Mouse (Mus musculus) heart, postnatal 0 days (tissue): Measurements from ENCODE around the gene Chmp5. TPM values are rescaled to one million over a fixed set of nuclear protein-coding genes. Genes with fewer than 3 reads are reported as not detected.
"Not testable (repeated sequence)": the region's sequence is repeated elsewhere in the genome, so short reads cannot be mapped to it uniquely, and the experiment has no call there.

Experiments used
- ATAC-seq: fragments of 200-750 bp; cut with Nextera tagmentation; 2 replicates; pipeline ENCODE4 v1.8.0; 2017; ENCODE audit warnings: low read depth, moderate number of reproducible peaks, moderate library complexity; ENCODE audit not compliant: insufficient read depth
- DNase-seq: peaks from one replicate; pipeline ENCODE4 v3.0.0-alpha.2; 2016; ENCODE audit warnings: low spot score
- H3K27ac ChIP-seq: fragments of 300-500 bp; sonication (generic); 2 replicates; pipeline ENCODE4 v1.5.1; 2014; ENCODE audit warnings: low read depth, mild to moderate bottlenecking
- H3K27me3 ChIP-seq: fragments of 300-500 bp; sonication (generic); 2 replicates; pipeline ENCODE4 v1.6.1; 2014; ENCODE audit warnings: low read length, mixed read lengths; ENCODE audit not compliant: control insufficient read depth, insufficient read depth
- H3K36me3 ChIP-seq: fragments of 300-500 bp; sonication (generic); replicated peaks from 2 replicates; pipeline ENCODE4 v1.6.1; 2014; ENCODE audit warnings: low read length, mixed read lengths; ENCODE audit not compliant: control insufficient read depth, insufficient read depth
- H3K4me1 ChIP-seq: fragments of 300-500 bp; sonication (generic); 2 replicates; pipeline ENCODE4 v1.6.1; 2014; ENCODE audit warnings: antibody characterized with exemption; ENCODE audit not compliant: control insufficient read depth, insufficient read depth
- H3K4me2 ChIP-seq: fragments of 300-500 bp; sonication (generic); 2 replicates; pipeline ENCODE4 v1.6.1; 2014; ENCODE audit warnings: low read depth, mild to moderate bottlenecking, low read length, moderate library complexity
- H3K4me3 ChIP-seq: fragments of 300-500 bp; sonication (generic); 2 replicates; pipeline ENCODE4 v1.5.1; 2014; ENCODE audit warnings: low read depth, low read length
- H3K9ac ChIP-seq: fragments of 300-500 bp; sonication (generic); replicated peaks from 2 replicates; pipeline ENCODE4 v1.6.1; 2014; ENCODE audit warnings: low read depth, low read length, mixed read lengths
- H3K9me3 ChIP-seq: fragments of 300-500 bp; sonication (generic); replicated peaks from 2 replicates; pipeline ENCODE4 v1.6.1; 2016; ENCODE audit warnings: low read length; ENCODE audit not compliant: control insufficient read depth
- CTCF ChIP-seq: IDR thresholded peaks from 2 replicates; pipeline ENCODE4 v1.5.1; 2016; ENCODE audit warnings: antibody characterized with exemption, control low read depth, low read depth
- EP300 ChIP-seq: IDR thresholded peaks from 2 replicates; pipeline ENCODE4 v1.6.1; 2016; ENCODE audit warnings: antibody characterized with exemption, low read depth
- WGBS: fragments of 180-500 bp; shearing (Covaris S2); extraction: QIAGEN DNeasy Blood & Tissue Kit; methylation state at CpG from one replicate; pipeline ENCODE4 v1.1.7; 2014; 5-methylcytosine and 5-hydroxymethylcytosine counted together
- polyA plus RNA-seq: library from polyadenylated mRNA; unstranded; fragments of >200 nt; fragmentation: Nextera tagmentation; extraction: Ambion mirVana; gene quantifications from 2 replicates; pipeline ENCODE4 v1.2.1, GENCODE M21; 2015
- total RNA-seq: library from RNA; depleted of rRNA; stranded (reverse); fragments of >200 nt; gene quantifications from 2 replicates; pipeline ENCODE4 v1.2.3, GENCODE M21; 2014; ENCODE audit warnings: low replicate concordance

Gene Chmp5
- total and polyA plus RNA-seq, 2 experiments from 2014 or later: 17.7 to 72.3 TPM

DNA sequence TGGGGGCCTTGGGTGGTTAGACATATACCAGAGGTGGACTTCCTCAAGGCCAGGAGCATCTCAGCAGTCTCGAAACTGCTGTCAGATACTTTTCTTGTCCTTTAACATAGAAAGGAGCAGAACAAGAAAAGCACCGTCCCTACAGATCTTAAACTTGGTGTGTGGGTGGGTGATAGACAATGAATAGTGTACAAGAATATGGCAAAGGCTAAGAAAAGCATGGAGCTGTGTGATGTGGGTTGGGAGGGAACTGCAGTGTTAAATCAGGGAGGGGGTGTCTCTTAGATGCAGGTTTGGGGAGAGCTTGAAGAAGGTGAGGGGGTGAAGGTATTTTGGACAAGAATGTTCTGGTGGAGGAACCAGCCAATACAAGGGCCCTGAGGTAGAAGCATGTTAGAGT, 27.6 kb upstream of the Chmp5 start:
- no peaks in the 10 kb centered on the region for H3K9me3 ChIP-seq
- WGBS: 71% methylated on average over 2 of the region's 2 CpGs
- ATAC-seq (no peak), DNase-seq (no peak)
- TF ChIP-seq CTCF (no peak), EP300 (no peak)
- H3K27ac ChIP-seq: 0 out of 2 replicates have a peak overlapping the region, but pooled peaks have one; percentile 52
- H3K4me1 ChIP-seq: peaks cover 14% of the 10 kb centered on the region; the same call in 1 of the 2 replicates
- H3K9ac ChIP-seq: no peak overlapping the region
- no peaks in the 10 kb centered on the region for H3K36me3 ChIP-seq
- H3K27me3 ChIP-seq: no peaks in the 10 kb centered on the region
- no peak overlapping the region for H3K4me2 ChIP-seq
- no peak overlapping the region for H3K4me3 ChIP-seq

DNA sequence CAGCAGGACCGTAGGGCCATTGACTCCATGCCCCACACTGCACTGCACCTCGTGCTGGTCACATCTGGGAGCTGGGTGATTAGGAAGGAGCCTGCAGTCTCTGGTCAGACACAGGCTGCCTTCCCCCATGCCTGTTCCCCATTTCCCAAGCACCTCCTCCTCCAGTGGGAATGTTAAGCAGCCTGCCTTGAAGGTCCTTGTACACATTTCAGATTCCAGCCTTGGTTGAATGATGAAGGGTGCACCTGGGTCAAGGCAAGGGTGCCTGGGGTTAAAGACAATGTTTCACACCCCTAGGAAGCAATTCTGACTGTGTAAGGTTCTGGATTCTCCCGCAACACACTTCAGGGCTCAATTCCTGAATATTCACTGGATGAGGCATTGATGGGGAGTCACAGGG, 26.9 kb upstream of the Chmp5 start:
- Histone ChIP-seq H3K9me3 (no peaks in the 10 kb centered on the region), H3K9ac (no peak overlapping the region), H3K27ac (no peak overlapping the region), H3K4me3 (no peak overlapping the region), H3K27me3 (no peaks in the 10 kb centered on the region), H3K4me1 (peaks cover 14% of the 10 kb centered on the region; the same call in 1 of the 2 replicates), H3K4me2 (no peak overlapping the region), H3K36me3 (no peaks in the 10 kb centered on the region)
- TF ChIP-seq EP300 (no peak), CTCF (no peak)
- no peak for ATAC-seq
- no peak for DNase-seq
- WGBS: 69% methylated on average over 3 of the region's 3 CpGs

DNA sequence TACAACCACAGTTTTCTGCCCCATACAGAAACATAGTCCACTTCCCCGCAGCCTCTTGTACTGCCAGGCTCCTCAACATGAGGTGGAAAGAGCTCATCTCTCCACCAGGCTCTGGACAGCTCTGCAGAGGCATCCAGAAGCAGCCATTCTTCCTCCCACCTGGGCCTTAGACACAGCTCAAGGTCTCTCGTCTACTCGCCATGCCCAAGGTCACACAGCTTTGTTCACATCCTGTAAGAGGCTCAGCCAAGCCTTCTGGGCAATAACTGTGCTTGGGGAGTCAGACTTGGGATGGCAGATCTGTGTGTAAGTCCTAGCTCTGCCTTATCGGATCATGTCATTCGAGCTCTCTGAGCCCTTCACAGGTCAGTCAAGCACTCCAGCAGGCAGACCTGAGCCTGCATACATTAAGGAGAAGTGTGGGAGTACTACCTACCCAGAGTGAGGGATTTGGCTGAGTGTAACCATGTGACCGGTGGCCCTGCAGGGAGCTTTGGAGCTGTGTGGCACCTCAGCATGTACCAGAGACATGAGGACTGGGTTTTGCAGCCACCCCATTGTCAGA, 25.0 kb upstream of the Chmp5 start:
- H3K9ac ChIP-seq: no peak overlapping the region
- no peak overlapping the region for H3K27ac ChIP-seq
- no peaks in the 10 kb centered on the region for H3K27me3 ChIP-seq
- WGBS: 61% methylated on average over 6 of the region's 6 CpGs
- peaks cover 14% of the 10 kb centered on the region; the same call in 1 of the 2 replicates for H3K4me1 ChIP-seq
- no peaks in the 10 kb centered on the region for H3K36me3 ChIP-seq
- DNase-seq: no peak
- H3K9me3 ChIP-seq: no peaks in the 10 kb centered on the region
- TF ChIP-seq EP300 (no peak), CTCF (no peak)
- no peak for ATAC-seq
- H3K4me2 ChIP-seq: no peak overlapping the region
- H3K4me3 ChIP-seq: no peak overlapping the region

DNA sequence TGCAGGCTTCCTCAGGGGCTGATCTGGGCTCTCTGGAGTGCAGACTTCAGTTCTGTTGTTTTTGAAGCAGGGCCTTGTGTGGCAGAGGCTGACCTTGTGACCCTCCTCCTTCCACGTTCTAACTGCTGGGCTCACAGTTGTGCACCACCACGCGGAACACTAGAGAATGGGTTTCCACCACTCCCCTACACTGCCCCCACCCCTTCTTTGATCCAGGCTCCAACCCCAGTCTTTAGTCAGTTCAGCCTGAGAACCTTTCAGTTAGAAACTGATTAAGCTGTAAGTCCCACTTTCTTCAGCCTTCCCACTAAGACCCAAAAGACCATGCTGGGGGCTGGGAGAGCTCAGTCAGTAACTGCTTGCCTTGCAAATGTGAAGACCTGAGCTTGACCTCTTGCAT, 22.6 kb upstream of the Chmp5 start:
- 66% methylated on average over 3 of the region's 3 CpGs for WGBS
- Histone ChIP-seq H3K9ac (no peak overlapping the region), H3K4me3 (no peak overlapping the region), H3K36me3 (no peaks in the 10 kb centered on the region), H3K4me2 (no peak overlapping the region), H3K9me3 (no peaks in the 10 kb centered on the region), H3K27me3 (no peaks in the 10 kb centered on the region), H3K27ac (no peak overlapping the region), H3K4me1 (no peaks in the 10 kb centered on the region)
- no peak for ATAC-seq
- no peak for TF ChIP-seq EP300
- no peak for TF ChIP-seq CTCF
- no peak for DNase-seq

DNA sequence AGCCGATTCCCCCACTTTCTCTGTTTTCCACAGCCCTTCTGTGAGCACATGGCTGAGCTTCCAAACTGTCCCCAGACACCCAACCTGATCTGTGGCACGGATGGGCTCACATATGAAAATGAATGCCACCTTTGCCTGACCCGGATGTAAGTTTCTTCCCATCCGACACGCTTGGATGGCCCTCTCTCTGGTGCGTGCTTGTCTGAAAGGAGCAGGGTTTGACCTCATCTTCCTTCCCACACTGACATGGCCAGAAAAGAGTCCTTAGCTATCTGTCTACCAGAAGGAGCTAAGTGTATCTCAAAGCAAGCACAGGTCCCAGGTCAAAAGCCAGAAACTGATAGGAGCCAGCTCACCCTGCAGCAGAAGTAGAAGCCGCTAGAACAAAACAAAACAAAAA, 19.2 kb upstream of the Chmp5 start:
- WGBS: 75% methylated on average over 7 of the region's 7 CpGs
- H3K27me3 ChIP-seq: no peaks in the 10 kb centered on the region
- TF ChIP-seq CTCF (no peak), EP300 (no peak)

DNA sequence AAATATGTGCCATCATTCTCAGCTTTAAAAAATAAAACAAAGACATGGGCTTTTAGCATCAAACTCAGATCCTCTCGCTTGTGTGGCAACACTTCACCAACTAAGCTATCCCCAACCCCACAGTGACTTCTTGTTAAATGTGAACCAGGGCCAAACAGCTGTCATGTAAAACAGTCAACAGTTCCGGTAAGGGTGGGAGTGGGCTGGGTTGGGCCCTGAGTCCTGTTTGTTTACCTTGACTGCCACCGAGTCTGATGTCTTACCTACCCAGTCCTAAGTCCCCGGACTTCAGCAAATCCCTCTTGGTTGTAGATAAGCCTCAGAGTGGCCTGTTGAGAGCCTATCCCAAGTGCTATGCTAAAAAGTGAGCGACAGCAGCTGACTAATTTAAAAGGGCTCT, 14.5 kb upstream of the Chmp5 start:
- 76% methylated on average over 5 of the region's 5 CpGs for WGBS
- Histone ChIP-seq H3K9ac (no peak overlapping the region), H3K9me3 (no peaks in the 10 kb centered on the region), H3K4me1 (no peaks in the 10 kb centered on the region), H3K4me2 (no peak overlapping the region), H3K27me3 (no peaks in the 10 kb centered on the region), H3K36me3 (peaks cover 51% of the 10 kb centered on the region), H3K4me3 (no peak overlapping the region), H3K27ac (no peak overlapping the region)
- no peak for ATAC-seq
- no peak for DNase-seq
- TF ChIP-seq EP300: no peak
- no peak for TF ChIP-seq CTCF

More for the DNA sequence above, 19.2 kb upstream of the Chmp5 start:
- Histone ChIP-seq H3K4me3 (no peak overlapping the region), H3K4me1 (no peaks in the 10 kb centered on the region), H3K36me3 (peaks cover 11% of the 10 kb centered on the region), H3K4me2 (no peak overlapping the region), H3K27ac (no peak overlapping the region), H3K9me3 (no peaks in the 10 kb centered on the region), H3K9ac (no peak overlapping the region)
- ATAC-seq (no peak), DNase-seq (no peak)

DNA sequence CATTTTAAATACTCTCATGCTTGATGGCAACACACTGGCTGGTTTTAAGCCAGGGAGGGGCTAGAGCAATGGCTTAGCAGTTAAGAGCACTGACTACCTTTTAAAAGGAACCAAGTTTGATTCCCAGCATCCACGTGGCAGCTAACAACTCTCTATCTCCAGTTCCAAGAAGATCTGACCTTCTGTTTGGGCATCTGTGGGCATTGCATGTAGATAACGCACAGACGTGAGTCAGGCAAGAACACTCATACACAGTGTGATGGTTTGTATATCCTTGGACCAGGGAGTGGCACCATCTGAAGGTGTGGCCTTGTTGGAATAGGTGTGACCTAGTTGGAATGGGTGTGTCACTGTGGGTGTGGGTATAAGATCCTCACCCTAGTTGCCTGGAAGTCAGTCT, 13.8 kb upstream of the Chmp5 start:
- peaks cover 58% of the 10 kb centered on the region for H3K36me3 ChIP-seq
- not testable (repeated sequence) for H3K4me1 ChIP-seq, H3K9me3 ChIP-seq, H3K9ac ChIP-seq, H3K27me3 ChIP-seq, H3K4me2 ChIP-seq, H3K27ac ChIP-seq, ATAC-seq, DNase-seq, H3K4me3 ChIP-seq
- WGBS: 88% methylated on average over 3 of the region's 3 CpGs
